ENCODE assay signal across 29 mouse cellular contexts in genomic region chr7:24758520-24758919, GRCm38 (mm10). TPM values are rescaled to one million over a fixed set of nuclear protein-coding genes. Genes with fewer than 3 reads are reported as not detected.
DNase-seq lines count a peak whose midpoint lies in the region; ATAC-seq and TF ChIP-seq lines count a peak whose summit lies in the region.
"Had no signal": no experiment of that assay in that cellular context is flagged by ENCODE, and none has a peak within 500 bp of the region (broad histone marks: within the 10 kb centered on the region; RNA-seq: fewer than 3 reads in every experiment).

No protein-coding gene starts in this region.

- no peaks in the 10 kb centered on the region for H3K9me3 ChIP-seq in liver, postnatal 0 days (ENCODE audit: low read length)
- no peaks in the 10 kb centered on the region for H3K9me3 ChIP-seq in liver, embryonic 12.5 days (replicated peaks)
- H3K9me3 ChIP-seq: embryonic facial prominence, embryonic 13.5 days; embryonic facial prominence, embryonic 15.5 days; forebrain, embryonic 10.5 days; forebrain, embryonic 12.5 days had no signal

- peak overlapping the region; percentile 45 for H3K4me2 ChIP-seq in liver, postnatal 0 days (ENCODE audit: low read depth, low read length)
- H3K4me2 ChIP-seq in liver, embryonic 12.5 days = no peak overlapping the region
- H3K4me2 ChIP-seq: embryonic facial prominence, embryonic 13.5 days; embryonic facial prominence, embryonic 15.5 days; forebrain, embryonic 12.5 days had no signal

- TF ChIP-seq CTCF in liver, postnatal 0 days (IDR thresholded peaks at IDR 0.05; ENCODE audit: low read depth) = no peak

- no peaks in the 10 kb centered on the region for H3K4me1 ChIP-seq in liver, postnatal 0 days (ENCODE audit: insufficient read depth)
- no peaks in the 10 kb centered on the region for H3K4me1 ChIP-seq in liver, embryonic 12.5 days
- H3K4me1 ChIP-seq: embryonic facial prominence, embryonic 13.5 days; forebrain, embryonic 10.5 days; forebrain, embryonic 12.5 days had no signal

- no peak overlapping the region for H3K27ac ChIP-seq in liver, postnatal 0 days (ENCODE audit: low read depth)
- no peak overlapping the region for H3K27ac ChIP-seq in liver, embryonic 12.5 days
- H3K27ac ChIP-seq: embryonic facial prominence, embryonic 13.5 days; embryonic facial prominence, embryonic 15.5 days; forebrain, embryonic 10.5 days; forebrain, embryonic 12.5 days had no signal

- no peak for TF ChIP-seq EP300 in liver, postnatal 0 days (IDR thresholded peaks at IDR 0.05; ENCODE audit: low read depth)

- H3K4me3 ChIP-seq in liver, postnatal 0 days (ENCODE audit: low read depth, low read length) = peak overlapping the region; percentile 26
- H3K4me3 ChIP-seq in liver, embryonic 12.5 days = no peak overlapping the region
- H3K4me3 ChIP-seq: embryonic facial prominence, embryonic 13.5 days; embryonic facial prominence, embryonic 15.5 days; erythroblast, embryonic 14.5 days; forebrain, embryonic 10.5 days; forebrain, embryonic 12.5 days had no signal

- no peak for DNase-seq in liver, postnatal 0 days
- no peak for DNase-seq in gastrocnemius, postnatal 4 days (ENCODE audit: low spot score in 2 of 2)
- DNase-seq in urinary bladder, postnatal 4 days (ENCODE audit: low spot score in 2 of 2) = no peak
- DNase-seq in layer of hippocampus, adult 8-10 months (ENCODE audit: low spot score in 2 of 2) = no peak
- DNase-seq: adrenal gland, adult 2 months; adrenal gland, postnatal 10 days; adrenal gland, postnatal 25 days; cerebellum, adult 11-12 months; cerebellum, adult 2 months; cerebellum, adult 9-10 months; cerebellum, postnatal 10 days; cerebellum, postnatal 36 days had no signal

- no peaks in the 10 kb centered on the region for H3K36me3 ChIP-seq in liver, postnatal 0 days (replicated peaks; ENCODE audit: insufficient read depth, low read length)
- no peaks in the 10 kb centered on the region for H3K36me3 ChIP-seq in liver, embryonic 12.5 days
- H3K36me3 ChIP-seq: embryonic facial prominence, embryonic 13.5 days; embryonic facial prominence, embryonic 15.5 days; forebrain, embryonic 10.5 days; forebrain, embryonic 12.5 days had no signal

- WGBS in liver, postnatal 0 days (ENCODE audit: insufficient replicate concordance) = 15% methylated on average over 1 of the region's 1 CpGs
- WGBS in liver, embryonic 12.5 days (ENCODE audit: insufficient replicate concordance) = 60% methylated on average over 1 of the region's 1 CpGs

- H3K9ac ChIP-seq in liver, postnatal 0 days (replicated peaks) = no peak overlapping the region
- no peak overlapping the region for H3K9ac ChIP-seq in liver, embryonic 12.5 days
- H3K9ac ChIP-seq: embryonic facial prominence, embryonic 13.5 days; embryonic facial prominence, embryonic 15.5 days; forebrain, embryonic 12.5 days had no signal

- ATAC-seq in liver, postnatal 0 days = no peak
- no peak for ATAC-seq in liver, embryonic 12.5 days
- peak; percentile 56 for ATAC-seq in common myeloid progenitor, adult 5-6 weeks (replicated peaks; ENCODE audit: low read depth, poor library complexity, severe bottlenecking)
- ATAC-seq in megakaryocyte, adult 5-6 weeks (ENCODE audit: poor library complexity, severe bottlenecking) = peak; percentile 54
- ATAC-seq in monocyte, adult 5-6 weeks (replicated peaks; ENCODE audit: insufficient number of reproducible peaks, low FRiP score, low TSS enrichment, poor library complexity, severe bottlenecking) = 0 out of 2 replicates have a peak, but pooled peaks have one; percentile 42
- ATAC-seq: forebrain, embryonic 14.5 days; forebrain, embryonic 16.5 days had no signal

- H3K27me3 ChIP-seq in liver, postnatal 0 days (ENCODE audit: insufficient read depth, low read length) = no peaks in the 10 kb centered on the region
- no peaks in the 10 kb centered on the region for H3K27me3 ChIP-seq in liver, embryonic 12.5 days (replicated peaks)
- H3K27me3 ChIP-seq: embryonic facial prominence, embryonic 13.5 days; embryonic facial prominence, embryonic 15.5 days; forebrain, embryonic 12.5 days had no signal

RNA-seq across cellular contexts. Expression of gene Cd177, which starts 1.6 kb away (rescaled TPM):
- polyA plus RNA-seq in liver, postnatal 0 days (2015; fragmentation: Nextera tagmentation; extraction: Ambion mirVana) = 18.9 and 20.5 TPM in 2 replicates
- 0.55 and 0.93 TPM in 2 replicates for polyA plus RNA-seq in liver, embryonic 12.5 days (2016; fragmentation: Nextera tagmentation; extraction: Ambion mirVana)
- 5.7 and 9.7 TPM in 2 replicates for total RNA-seq in common myeloid progenitor, adult 5-6 weeks (2017)
- total RNA-seq in megakaryocyte, adult 5-6 weeks (2015) = 170 and 199 TPM in 2 replicates
- total RNA-seq in megakaryocyte, adult 5-6 weeks (2017) = 392 and 399 TPM in 2 replicates
- 1.9 to 6.7 TPM (median 5.2 TPM) in 3 replicates for total RNA-seq in monocyte, adult 5-6 weeks (2017)
- under 1 TPM in 1 of 2 experiments, not detected in 1; 0.62 TPM for total RNA-seq in gastrocnemius, postnatal 4 days (2021)
- total RNA-seq in layer of hippocampus, adult 8-10 months (2022) = under 1 TPM in 1 of 4 experiments, not detected in 3; 0.10 TPM
- total RNA-seq: adrenal gland, postnatal 25 days; MEL had no signal
- polyA plus RNA-seq: adrenal gland, adult 2 months; C2C12; cortical plate, adult 2 months; embryonic facial prominence, embryonic 11.5 days; forebrain, embryonic 10.5 days had no signal

RNA-seq across cellular contexts. Expression of gene Ceacam10, which starts 18.5 kb away (rescaled TPM):
- polyA plus RNA-seq in liver, postnatal 0 days (2015; fragmentation: Nextera tagmentation; extraction: Ambion mirVana) = 5.0 and 5.3 TPM in 2 replicates
- 0.30 and 0.42 TPM in 2 replicates for polyA plus RNA-seq in liver, embryonic 12.5 days (2016; fragmentation: Nextera tagmentation; extraction: Ambion mirVana)
- total RNA-seq in common myeloid progenitor, adult 5-6 weeks (2017) = 1.2 TPM in 1 of 2 replicates, not detected in the other
- 44.7 and 45.0 TPM in 2 replicates for total RNA-seq in megakaryocyte, adult 5-6 weeks (2015)
- total RNA-seq in megakaryocyte, adult 5-6 weeks (2017) = 43.5 and 48.5 TPM in 2 replicates
- total RNA-seq in monocyte, adult 5-6 weeks (2017) = not detected in 3 replicates
- total RNA-seq in gastrocnemius, postnatal 4 days (2021) = not detected
- total RNA-seq in layer of hippocampus, adult 8-10 months (2022) = not detected
- total RNA-seq: adrenal gland, adult 2 months; MEL had no signal
- polyA plus RNA-seq: adrenal gland, adult 2 months; erythroblast, embryonic 14.5 days; forebrain, embryonic 10.5 days; forebrain, embryonic 14.5 days; forebrain, embryonic 16.5 days had no signal

RNA-seq across cellular contexts. Expression of gene Gm4763, which starts 31.8 kb away (rescaled TPM):
- polyA plus RNA-seq in liver, postnatal 0 days (2015; fragmentation: Nextera tagmentation; extraction: Ambion mirVana) = not detected in 2 replicates
- polyA plus RNA-seq in liver, embryonic 12.5 days (2016; fragmentation: Nextera tagmentation; extraction: Ambion mirVana) = not detected in 2 replicates
- not detected in 2 replicates for total RNA-seq in common myeloid progenitor, adult 5-6 weeks (2017)
- total RNA-seq in megakaryocyte, adult 5-6 weeks (2015) = not detected in 2 replicates
- 0.24 TPM in 1 of 2 replicates, not detected in the other for total RNA-seq in megakaryocyte, adult 5-6 weeks (2017)
- total RNA-seq in monocyte, adult 5-6 weeks (2017) = not detected in 3 replicates
- not detected for total RNA-seq in gastrocnemius, postnatal 4 days (2021)
- total RNA-seq in layer of hippocampus, adult 8-10 months (2022) = not detected
- total RNA-seq: adrenal gland, adult 2 months; adrenal gland, postnatal 10 days; adrenal gland, postnatal 25 days; adrenal gland, postnatal 4 days; ES-E14; MEL had no signal
- polyA plus RNA-seq: adrenal gland, adult 2 months; C2C12; cerebellum, adult 2 months; cortical plate, adult 2 months; embryonic facial prominence, embryonic 11.5 days; embryonic facial prominence, embryonic 13.5 days; embryonic facial prominence, embryonic 15.5 days; erythroblast, embryonic 14.5 days; forebrain, embryonic 10.5 days; forebrain, embryonic 12.5 days; forebrain, embryonic 14.5 days; forebrain, embryonic 16.5 days had no signal

RNA-seq across cellular contexts. Expression of gene BC049730, which starts 49.5 kb away (rescaled TPM):
- not detected in 2 replicates for polyA plus RNA-seq in liver, postnatal 0 days (2015; fragmentation: Nextera tagmentation; extraction: Ambion mirVana)
- polyA plus RNA-seq in liver, embryonic 12.5 days (2016; fragmentation: Nextera tagmentation; extraction: Ambion mirVana) = not detected in 2 replicates
- not detected in 2 replicates for total RNA-seq in common myeloid progenitor, adult 5-6 weeks (2017)
- total RNA-seq in megakaryocyte, adult 5-6 weeks (2015) = not detected in 2 replicates
- total RNA-seq in megakaryocyte, adult 5-6 weeks (2017) = not detected in 2 replicates
- not detected in 3 replicates for total RNA-seq in monocyte, adult 5-6 weeks (2017)
- not detected for total RNA-seq in gastrocnemius, postnatal 4 days (2021)
- total RNA-seq in layer of hippocampus, adult 8-10 months (2022) = not detected
- total RNA-seq: adrenal gland, adult 2 months; adrenal gland, postnatal 10 days; adrenal gland, postnatal 25 days; adrenal gland, postnatal 4 days; ES-E14; MEL had no signal
- polyA plus RNA-seq: adrenal gland, adult 2 months; C2C12; cerebellum, adult 2 months; cortical plate, adult 2 months; embryonic facial prominence, embryonic 11.5 days; embryonic facial prominence, embryonic 13.5 days; embryonic facial prominence, embryonic 15.5 days; forebrain, embryonic 10.5 days; forebrain, embryonic 12.5 days; forebrain, embryonic 14.5 days; forebrain, embryonic 16.5 days had no signal

Comparison
In these comparisons a context has a peak if more than half of its experiments do, and no peak if none do; other contexts are left out.
1. ATAC-seq: peak in common myeloid progenitor, adult 5-6 weeks (single experiment), megakaryocyte, adult 5-6 weeks (single experiment) and monocyte, adult 5-6 weeks (single experiment); none in liver, postnatal 0 days (single experiment) and liver, embryonic 12.5 days (single experiment).
2. RNA of gene Cd177, which starts 1.6 kb away (total RNA-seq): 170 to 399 TPM in megakaryocyte, adult 5-6 weeks; 5.7 to 9.7 TPM in common myeloid progenitor, adult 5-6 weeks, 1.9 to 6.7 TPM in monocyte, adult 5-6 weeks, 0.62 TPM in gastrocnemius, postnatal 4 days and 0.10 TPM in layer of hippocampus, adult 8-10 months; every median in the first group is over 10 times any median in the second.
3. RNA of gene Ceacam10, which starts 18.5 kb away (total RNA-seq): 43.5 to 48.5 TPM in megakaryocyte, adult 5-6 weeks; not detected in gastrocnemius, postnatal 4 days, 1.2 TPM in common myeloid progenitor, adult 5-6 weeks, not detected in monocyte, adult 5-6 weeks and not detected in layer of hippocampus, adult 8-10 months; every median in the first group is over 10 times any median in the second.